Mouse (Mus musculus) hindbrain, embryonic 10.5 days (tissue): Measurements from ENCODE around the gene Napa. TPM values are rescaled to one million over a fixed set of nuclear protein-coding genes. Genes with fewer than 3 reads are reported as not detected.

Source experiments
- DNase-seq: peaks from one replicate; pipeline ENCODE4 v3.0.0-alpha.2; 2017; ENCODE audit warnings: low spot score
- H3K27ac ChIP-seq: fragments of 300-500 bp; sonication (generic); 2 replicates; pipeline ENCODE4 v1.5.1; 2016; ENCODE audit warnings: mild to moderate bottlenecking, moderate library complexity
- H3K27me3 ChIP-seq: fragments of 300-500 bp; sonication (generic); 2 replicates; pipeline ENCODE4 v1.6.1; 2016; ENCODE audit warnings: mild to moderate bottlenecking; ENCODE audit not compliant: poor library complexity, insufficient read depth, severe bottlenecking
- H3K36me3 ChIP-seq: fragments of 300-500 bp; sonication (generic); 2 replicates; pipeline ENCODE4 v1.6.1; 2016; ENCODE audit warnings: mild to moderate bottlenecking, moderate library complexity
- H3K4me1 ChIP-seq: fragments of 300-500 bp; sonication (generic); replicated peaks from 2 replicates; pipeline ENCODE4 v1.6.1; 2016; ENCODE audit warnings: mild to moderate bottlenecking
- H3K4me3 ChIP-seq: fragments of 300-500 bp; sonication (generic); 2 replicates; pipeline ENCODE4 v1.5.1; 2016; ENCODE audit warnings: mild to moderate bottlenecking, moderate library complexity
- H3K9me3 ChIP-seq: fragments of 300-500 bp; sonication (generic); 2 replicates; pipeline ENCODE4 v1.6.1; 2016; ENCODE audit warnings: mild to moderate bottlenecking, moderate library complexity
- WGBS: fragments of 180-500 bp; shearing (Covaris S2); methylation state at CpG from one replicate; pipeline ENCODE4 v1.1.7; 2016; 5-methylcytosine and 5-hydroxymethylcytosine counted together
- polyA plus RNA-seq: library from polyadenylated mRNA; unstranded; fragments of >200 nt; fragmentation: Nextera tagmentation; extraction: Ambion mirVana; gene quantifications from 2 replicates; pipeline ENCODE4 v1.2.1, GENCODE M21; 2016

Napa gene
- polyA plus RNA-seq, 1 experiment from 2014 or later, result 221 TPM

DNA sequence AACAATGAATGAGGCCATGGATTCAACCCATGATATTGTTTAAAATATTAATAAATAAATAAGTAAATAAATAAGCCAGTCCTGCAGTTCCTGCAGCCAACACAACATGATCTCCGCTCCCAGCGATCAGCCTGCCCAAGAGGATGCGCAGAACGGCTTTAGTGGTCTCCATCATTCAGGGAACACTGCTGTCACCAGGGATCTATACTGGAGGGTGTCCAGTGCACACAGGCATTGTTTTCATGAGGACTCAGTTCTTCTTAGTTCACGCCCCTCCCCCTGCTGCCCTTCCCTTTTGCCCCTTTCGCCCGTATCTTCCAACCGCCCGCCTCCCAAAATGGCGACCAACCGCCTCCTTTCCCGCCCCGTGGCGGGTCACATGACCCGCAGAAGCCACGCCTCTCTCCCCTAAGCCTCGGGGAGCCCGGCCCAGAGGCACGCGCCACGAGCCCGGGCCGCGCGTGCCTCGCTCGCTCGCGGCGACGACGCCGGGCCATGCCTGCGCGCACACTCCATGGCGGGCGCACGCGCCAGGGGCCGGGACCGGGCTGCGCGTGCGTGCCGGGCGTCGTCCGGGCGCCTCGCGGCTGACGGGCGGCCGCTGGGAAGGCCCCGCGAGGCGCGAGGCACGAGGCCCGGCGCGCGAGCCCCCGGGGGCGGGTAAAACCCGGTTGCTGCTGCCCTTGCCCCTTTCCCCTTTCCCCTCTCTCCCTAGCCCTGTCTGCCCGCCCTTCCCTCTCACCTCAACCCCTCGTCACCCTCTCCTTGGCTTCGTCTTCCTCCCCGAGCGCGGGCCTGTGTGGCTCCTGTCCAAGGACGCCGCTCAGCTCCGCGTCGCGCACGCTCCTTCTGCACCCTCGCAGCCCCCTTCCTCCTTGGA, 36.8 kb upstream of the Napa start, which contains the start of gene Zfp541:
TSS of gene Zfp541 (plus strand) at position 596 of the 880 bp plus-strand sequence.
- H3K9me3 ChIP-seq, result peaks cover 14% of the 10 kb centered on the region
- H3K27me3 ChIP-seq, result peaks cover 42% of the 10 kb centered on the region
- WGBS, result 47% methylated on average over 80 of the region's 80 CpGs
- H3K27ac ChIP-seq, result no peak within 1 kb of the TSS
- no peaks in the 10 kb centered on the region for H3K36me3 ChIP-seq
- H3K4me1 ChIP-seq, result no peaks in the 10 kb centered on the region
- peak within 1 kb of the TSS; percentile 33 for H3K4me3 ChIP-seq
- DNase-seq, result peak; percentile 20

DNA sequence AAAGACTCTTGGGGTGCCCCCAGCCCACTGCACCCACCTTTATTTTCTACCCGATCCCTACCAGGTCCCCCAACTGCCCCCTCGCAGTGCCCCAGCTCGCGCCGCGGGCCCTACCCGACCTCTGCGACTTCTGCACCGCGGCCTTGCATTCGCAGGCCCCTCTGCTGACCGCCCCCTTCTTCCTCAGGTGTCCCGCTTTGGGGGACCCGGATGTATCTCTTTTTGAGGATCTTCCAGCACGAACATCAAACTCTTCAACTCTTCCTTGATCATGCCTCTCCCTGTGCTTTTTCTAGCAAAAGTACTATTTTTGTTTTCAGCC, 36.2 kb upstream of the Napa start:
- Histone ChIP-seq H3K36me3 (no peaks in the 10 kb centered on the region), H3K4me3 (peak overlapping the region; percentile 33; the same call in 1 of the 2 replicates), H3K9me3 (peaks cover 14% of the 10 kb centered on the region), H3K27ac (no peak overlapping the region), H3K4me1 (no peaks in the 10 kb centered on the region), H3K27me3 (peaks cover 42% of the 10 kb centered on the region)
- WGBS, result 69% methylated on average over 15 of the region's 15 CpGs
- no peak for DNase-seq

DNA sequence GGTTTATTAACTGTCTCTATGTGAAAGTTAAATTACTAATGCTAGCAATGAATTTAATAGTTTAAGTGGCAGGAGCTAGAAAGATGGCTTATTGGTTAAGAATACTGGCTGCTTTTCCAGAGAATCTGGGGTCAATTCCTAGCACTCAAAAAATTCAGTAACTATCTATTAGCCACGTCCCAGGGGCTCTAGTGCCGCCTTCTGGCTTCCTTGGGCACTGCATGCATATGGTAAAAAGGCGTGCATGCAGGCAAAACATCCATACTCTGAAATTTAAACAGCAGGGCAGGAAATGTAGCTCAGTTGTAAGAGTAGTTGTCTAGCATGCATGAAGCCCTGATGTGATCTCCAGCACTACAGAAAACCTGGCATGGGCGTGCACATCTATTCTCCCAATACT, 34.8 kb upstream of the Napa start:
- peaks cover 14% of the 10 kb centered on the region for H3K9me3 ChIP-seq
- no peak for DNase-seq
- 34% methylated on average over 4 of the region's 4 CpGs for WGBS

DNA sequence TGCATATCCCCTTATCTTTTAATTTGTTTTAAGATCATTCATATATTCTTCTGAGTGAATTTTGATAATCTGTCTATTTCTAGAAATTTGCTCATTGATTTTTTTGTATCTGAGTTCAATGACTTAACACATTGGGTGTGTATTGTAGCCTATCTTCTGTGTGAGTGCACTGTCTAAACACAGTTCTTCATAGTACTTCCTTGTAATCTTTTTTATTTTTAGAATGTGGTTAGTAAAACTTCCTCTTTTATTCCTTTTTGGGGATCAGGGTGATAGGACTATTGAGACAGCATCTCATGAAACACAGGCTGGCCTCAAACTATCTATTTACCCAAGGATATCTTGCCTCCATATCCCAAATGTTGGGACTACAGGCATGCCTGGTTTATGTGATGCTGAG, 27.4 kb upstream of the Napa start:
- no peak for DNase-seq
- H3K4me3 ChIP-seq, result no peak overlapping the region
- H3K9me3 ChIP-seq, result no peaks in the 10 kb centered on the region
- no peaks in the 10 kb centered on the region for H3K4me1 ChIP-seq
- H3K27me3 ChIP-seq, result no peaks in the 10 kb centered on the region; the same call in 1 of the 2 replicates
- H3K36me3 ChIP-seq, result no peaks in the 10 kb centered on the region
- H3K27ac ChIP-seq, result no peak overlapping the region

More for the DNA sequence above, 34.8 kb upstream of the Napa start:
- Histone ChIP-seq H3K27me3 (peaks cover 42% of the 10 kb centered on the region), H3K4me1 (no peaks in the 10 kb centered on the region), H3K27ac (no peak overlapping the region), H3K36me3 (no peaks in the 10 kb centered on the region), H3K4me3 (no peak overlapping the region)

DNA sequence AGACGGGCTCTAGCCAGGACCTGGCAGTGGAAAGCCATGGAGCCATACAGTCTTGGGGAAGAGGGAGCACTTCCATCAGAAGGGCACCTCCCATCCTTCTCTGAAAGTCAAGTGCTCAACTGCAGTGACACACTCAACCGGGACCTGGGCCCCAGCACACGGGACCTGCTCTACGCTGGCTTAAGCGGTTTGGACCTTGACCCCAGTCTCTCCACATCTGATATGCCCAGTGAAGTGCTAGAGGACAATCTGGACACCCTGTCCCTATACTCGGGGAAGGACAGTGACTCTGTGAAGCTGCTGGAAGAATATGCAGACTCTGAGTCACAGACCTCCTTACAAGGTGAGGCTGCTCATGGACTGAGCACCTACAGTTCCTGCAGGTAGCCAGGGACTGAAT, 26.4 kb upstream of the Napa start:
- Histone ChIP-seq H3K4me1 (no peaks in the 10 kb centered on the region), H3K9me3 (no peaks in the 10 kb centered on the region), H3K27ac (no peak overlapping the region), H3K4me3 (no peak overlapping the region), H3K36me3 (no peaks in the 10 kb centered on the region), H3K27me3 (peaks cover 3% of the 10 kb centered on the region; the same call in 1 of the 2 replicates)
- 88% methylated on average over 6 of the region's 6 CpGs for WGBS
- DNase-seq, result no peak

DNA sequence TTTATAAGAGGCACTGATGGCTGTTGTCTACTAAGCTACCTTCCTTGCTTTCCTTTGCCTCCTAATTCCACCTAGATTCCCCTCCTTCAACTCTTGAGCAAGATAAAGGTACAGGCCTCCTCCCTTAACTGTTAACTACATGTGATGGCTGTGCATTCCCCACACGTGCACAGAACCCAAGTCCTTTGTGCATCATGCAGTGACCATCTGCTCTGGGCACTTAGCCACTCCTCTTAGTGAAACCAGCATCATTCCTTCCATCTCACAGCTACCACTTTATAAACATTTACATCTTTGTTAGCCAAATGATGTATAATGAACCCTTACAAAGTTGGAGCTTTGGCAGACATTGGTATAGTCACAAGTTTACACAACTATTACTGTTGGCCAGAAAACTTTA, 18.3 kb upstream of the Napa start:
- DNase-seq, result no peak
- WGBS, result 76% methylated on average over 1 of the region's 1 CpGs
- H3K27ac ChIP-seq, result no peak overlapping the region
- H3K4me1 ChIP-seq, result no peaks in the 10 kb centered on the region
- H3K36me3 ChIP-seq, result no peaks in the 10 kb centered on the region
- no peak overlapping the region for H3K4me3 ChIP-seq
- peaks cover 3% of the 10 kb centered on the region; the same call in 1 of the 2 replicates for H3K27me3 ChIP-seq
- H3K9me3 ChIP-seq, result no peaks in the 10 kb centered on the region

DNA sequence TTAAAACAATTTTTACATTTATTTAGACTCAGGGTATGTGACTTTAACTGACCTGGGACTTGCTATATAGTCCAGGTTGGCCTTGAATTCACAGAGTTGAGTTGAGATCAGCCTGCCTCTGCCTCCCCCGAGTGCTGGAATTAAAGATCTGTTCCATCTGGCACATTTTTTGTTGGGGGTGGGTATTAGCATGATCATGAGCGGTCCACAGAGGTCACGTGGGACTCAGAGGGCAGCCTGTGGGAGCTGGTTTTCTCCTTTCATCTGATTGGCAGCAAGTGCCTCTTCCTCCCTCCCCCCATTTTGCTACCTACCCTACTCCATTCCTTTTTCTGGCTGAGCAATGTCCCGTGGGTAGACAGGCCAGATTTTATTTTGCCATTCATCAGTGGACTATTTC, 17.7 kb upstream of the Napa start:
- no peaks in the 10 kb centered on the region for H3K4me1 ChIP-seq
- WGBS, result 77% methylated on average over 4 of the region's 4 CpGs
- no peak overlapping the region for H3K4me3 ChIP-seq
- no peak for DNase-seq
- no peaks in the 10 kb centered on the region for H3K9me3 ChIP-seq
- H3K36me3 ChIP-seq, result no peaks in the 10 kb centered on the region
- no peak overlapping the region for H3K27ac ChIP-seq
- peaks cover 3% of the 10 kb centered on the region; the same call in 1 of the 2 replicates for H3K27me3 ChIP-seq

DNA sequence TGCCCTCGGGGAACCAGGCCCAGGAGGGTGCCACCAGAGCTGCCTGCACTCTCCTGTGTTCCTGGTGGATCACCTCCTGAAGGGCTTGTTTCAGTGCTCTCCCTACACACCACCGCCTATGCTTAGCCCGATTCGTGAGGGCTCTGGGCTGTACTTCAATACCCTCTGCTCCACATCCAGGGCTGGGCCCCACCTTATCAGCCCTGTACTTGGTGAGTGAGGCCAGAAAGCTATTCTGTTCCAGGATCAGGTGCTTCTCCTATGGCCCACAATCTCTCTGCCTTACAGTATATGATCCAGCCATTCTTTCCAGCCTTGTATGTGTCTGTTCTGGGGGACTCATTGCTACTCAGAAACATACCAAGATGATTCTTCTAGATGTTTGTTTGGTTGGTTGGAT, 14.9 kb upstream of the Napa start:
- Histone ChIP-seq H3K27ac (no peak overlapping the region), H3K36me3 (no peaks in the 10 kb centered on the region), H3K4me1 (no peaks in the 10 kb centered on the region), H3K4me3 (no peak overlapping the region), H3K27me3 (no peaks in the 10 kb centered on the region), H3K9me3 (no peaks in the 10 kb centered on the region)
- DNase-seq, result no peak
- 65% methylated on average over 4 of the region's 4 CpGs for WGBS

DNA sequence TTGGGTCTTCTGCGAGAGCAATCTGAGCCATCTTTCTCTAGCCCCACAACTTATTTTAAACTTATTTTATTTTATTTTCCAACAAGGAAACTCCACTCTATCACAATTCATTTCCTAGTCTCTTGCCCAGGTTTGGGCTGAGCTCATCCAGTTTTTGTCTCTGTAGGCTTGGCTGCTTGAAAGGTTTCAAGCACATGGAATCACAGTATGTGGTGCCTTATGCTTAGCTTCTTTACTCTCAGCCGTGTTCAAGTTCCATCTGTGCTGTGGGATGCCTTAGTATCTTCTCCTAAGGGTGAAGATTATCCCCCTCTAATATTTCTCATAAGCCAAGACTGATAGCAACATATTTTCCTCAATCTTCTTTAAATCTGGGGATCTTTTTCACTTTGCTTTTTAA, 10.7 kb upstream of the Napa start:
- no peak overlapping the region for H3K4me3 ChIP-seq
- H3K4me1 ChIP-seq, result no peaks in the 10 kb centered on the region
- 76% methylated on average over 2 of the region's 2 CpGs for WGBS
- DNase-seq, result no peak
- no peaks in the 10 kb centered on the region for H3K27me3 ChIP-seq
- no peaks in the 10 kb centered on the region for H3K36me3 ChIP-seq
- H3K27ac ChIP-seq, result no peak overlapping the region
- no peaks in the 10 kb centered on the region for H3K9me3 ChIP-seq

DNA sequence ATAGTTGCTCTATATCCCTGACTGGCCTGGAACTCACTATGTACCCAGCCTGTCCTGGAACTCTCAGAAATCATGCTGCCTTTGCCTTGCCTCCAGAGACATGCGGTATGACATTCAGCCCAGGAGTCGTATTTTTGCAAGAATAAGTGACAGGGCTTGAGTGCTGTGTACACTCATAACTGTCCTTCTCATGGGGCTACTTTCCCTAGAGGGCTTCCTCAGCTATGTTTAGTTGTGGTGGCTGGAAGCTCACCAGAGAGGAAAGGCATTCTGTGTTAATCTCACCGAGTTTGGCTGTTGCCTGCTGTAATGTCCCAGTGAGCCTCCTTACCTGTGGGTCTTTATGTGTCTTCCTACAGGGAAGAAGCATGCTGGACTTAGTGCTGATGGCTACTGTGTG, 3.7 kb upstream of the Napa start:
- no peaks in the 10 kb centered on the region for H3K36me3 ChIP-seq
- 76% methylated on average over 3 of the region's 3 CpGs for WGBS
- no peak for DNase-seq
- H3K9me3 ChIP-seq, result no peaks in the 10 kb centered on the region
- peaks cover 5% of the 10 kb centered on the region; the same call in 1 of the 2 replicates for H3K27me3 ChIP-seq
- H3K4me3 ChIP-seq, result no peak overlapping the region
- no peak overlapping the region for H3K27ac ChIP-seq
- peaks cover 15% of the 10 kb centered on the region for H3K4me1 ChIP-seq

DNA sequence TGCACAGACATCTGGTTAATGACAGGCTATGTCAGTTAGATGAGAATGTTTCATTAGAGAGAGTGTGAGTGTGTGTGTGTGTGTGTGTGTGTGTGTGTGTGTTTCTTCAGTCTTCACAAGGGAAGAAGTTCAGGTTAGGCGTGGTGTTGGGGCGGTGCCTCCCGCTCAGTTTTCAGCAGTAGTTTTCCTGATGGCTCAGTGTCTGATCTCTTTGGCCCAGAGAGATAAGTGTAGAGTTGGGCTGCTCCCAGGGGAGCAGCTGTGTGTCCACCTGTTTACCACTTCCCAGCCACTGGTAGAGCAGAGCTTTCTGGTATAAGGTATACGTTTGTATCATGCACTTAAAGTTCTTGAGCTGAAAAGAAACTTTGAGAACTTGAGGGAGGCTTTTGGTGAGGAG, 1.6 kb downstream of the Napa start:
- no peak for DNase-seq
- Histone ChIP-seq H3K4me1 (peaks cover 41% of the 10 kb centered on the region), H3K4me3 (peak overlapping the region; percentile 85), H3K36me3 (peaks cover 44% of the 10 kb centered on the region), H3K27me3 (peaks cover 5% of the 10 kb centered on the region; the same call in 1 of the 2 replicates), H3K9me3 (no peaks in the 10 kb centered on the region), H3K27ac (no peak overlapping the region)
- WGBS, result 84% methylated on average over 4 of the region's 4 CpGs

DNA sequence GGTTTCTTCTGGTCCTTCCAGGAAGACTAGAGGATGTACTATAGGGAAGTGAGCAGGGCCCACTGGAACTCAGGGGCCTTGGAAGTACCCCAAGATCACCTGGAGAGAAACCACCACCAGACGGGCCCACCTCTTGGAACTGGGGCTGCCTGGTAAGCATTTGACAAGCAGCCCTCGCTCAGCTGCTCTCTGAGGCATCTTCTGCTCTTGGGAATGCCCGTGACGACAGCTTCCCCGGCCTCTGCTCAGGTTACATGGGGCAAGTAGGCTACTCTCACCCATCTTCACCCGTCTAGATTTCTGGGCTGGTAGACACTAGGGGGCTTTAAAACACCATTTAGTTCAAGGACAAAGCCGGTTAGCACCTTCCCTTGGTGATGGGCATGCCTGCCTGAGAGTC, 2.8 kb downstream of the Napa start:
- no peak overlapping the region for H3K27ac ChIP-seq
- peaks cover 41% of the 10 kb centered on the region for H3K4me1 ChIP-seq
- 0 out of 2 replicates have a peak overlapping the region, but pooled peaks have one; percentile 85 for H3K4me3 ChIP-seq
- H3K27me3 ChIP-seq, result no peaks in the 10 kb centered on the region
- no peak for DNase-seq
- WGBS, result 68% methylated on average over 7 of the region's 7 CpGs
- H3K9me3 ChIP-seq, result no peaks in the 10 kb centered on the region
- peaks cover 52% of the 10 kb centered on the region for H3K36me3 ChIP-seq

DNA sequence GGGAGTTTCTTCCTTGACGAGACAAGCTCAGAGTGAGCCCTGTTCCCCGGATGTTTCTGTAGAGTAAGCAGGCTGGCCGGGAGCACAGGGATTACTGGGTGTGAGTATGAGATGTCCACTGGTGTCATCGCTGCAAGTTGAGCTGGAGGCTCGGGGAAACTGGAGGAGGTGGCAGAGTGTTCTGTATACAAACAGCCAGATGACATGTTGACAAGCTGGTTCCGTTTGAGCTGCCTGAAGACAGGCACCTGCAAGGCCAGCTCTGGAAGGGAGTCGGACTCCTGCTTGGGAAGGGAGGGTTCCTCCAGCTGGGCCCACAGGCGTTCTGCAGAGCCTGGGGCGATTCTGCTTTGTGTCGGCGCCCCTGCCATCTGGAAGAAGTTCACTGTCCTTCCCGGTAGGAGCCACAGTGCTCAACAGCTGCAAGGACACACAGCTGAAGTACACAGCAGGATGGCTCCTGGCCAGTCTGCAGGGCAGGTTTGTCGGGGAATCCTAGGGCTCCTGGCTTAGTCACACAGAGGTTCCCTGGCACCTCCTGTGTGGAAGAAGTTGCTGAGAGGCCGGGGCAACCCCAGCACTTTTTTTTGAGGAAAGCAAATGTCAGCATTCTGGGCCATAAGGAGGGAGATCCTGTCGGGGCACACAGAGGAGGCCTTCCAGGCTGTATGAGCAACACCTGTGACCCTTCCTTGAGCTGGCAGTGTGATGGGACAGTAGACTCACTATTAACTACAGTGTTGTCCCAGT, 3.6 kb downstream of the Napa start:
- H3K27me3 ChIP-seq, result no peaks in the 10 kb centered on the region
- H3K27ac ChIP-seq, result no peak overlapping the region
- no peak overlapping the region for H3K4me3 ChIP-seq
- 80% methylated on average over 15 of the region's 15 CpGs for WGBS
- no peak for DNase-seq
- H3K9me3 ChIP-seq, result no peaks in the 10 kb centered on the region
- H3K4me1 ChIP-seq, result peaks cover 41% of the 10 kb centered on the region
- H3K36me3 ChIP-seq, result peaks cover 53% of the 10 kb centered on the region
